Mouse (Mus musculus) olfactory bulb, adult 2 months (tissue): ENCODE results near the gene Wbp4.

Experiments used
- CTCF ChIP-seq: fragments of 200-500 bp; IDR thresholded peaks from 2 replicates; pipeline ENCODE4 v1.5.1; 2012; ENCODE audit warnings: low read depth, mild to moderate bottlenecking, low read length, moderate library complexity; ENCODE audit not compliant: insufficient read depth
- POLR2A ChIP-seq: fragments of 200-500 bp; IDR thresholded peaks from 2 replicates; pipeline ENCODE4 v1.6.1; 2012; ENCODE audit warnings: mild to moderate bottlenecking, low read depth, low read length, moderate library complexity; ENCODE audit not compliant: insufficient read depth

- TF ChIP-seq POLR2A (no peak), CTCF (no peak)
These were observed 23.1 kb upstream of the Wbp4 start for GRCm38 (mm10) chr14:79504246-79505006.
